Mouse (Mus musculus) urinary bladder, adult 18-20 months (tissue): ENCODE results near the gene Fez1.

Source experiments
- DNase-seq, 2 experiments: peaks; one replicate each; pipeline ENCODE4 v3.0.0; 2022; ENCODE audit warnings: low spot score in 2 of 2, mixed read lengths in 2 of 2

Gene Fez1

GRCm38 (mm10) chr9:36833914-36834313 is 12.2 kb downstream of the Fez1 start:
- no peak for DNase-seq

GRCm38 (mm10) chr9:36846346-36846745 is 24.7 kb downstream of the Fez1 start:
- no peak for DNase-seq

GRCm38 (mm10) chr9:36848661-36849060 is 27.0 kb downstream of the Fez1 start:
- no peak for DNase-seq

GRCm38 (mm10) chr9:36850091-36850490 is 28.4 kb downstream of the Fez1 start:
- DNase-seq: no peak

GRCm38 (mm10) chr9:36852175-36852574 is 30.5 kb downstream of the Fez1 start:
- no peak for DNase-seq

- no peak for DNase-seq
Measured at GRCm38 (mm10) chr9:36856351-36856750, 34.7 kb downstream of the Fez1 start.

GRCm38 (mm10) chr9:36857476-36858117 is 35.9 kb downstream of the Fez1 start:
- DNase-seq: no peak

- DNase-seq: no peak
Measured at GRCm38 (mm10) chr9:36858677-36859076, 37.0 kb downstream of the Fez1 start.

- DNase-seq: no peak
Measured at GRCm38 (mm10) chr9:36862576-36862975, 40.9 kb downstream of the Fez1 start.

- no peak for DNase-seq
Measured at GRCm38 (mm10) chr9:36863694-36864093, 42.0 kb downstream of the Fez1 start.

GRCm38 (mm10) chr9:36864862-36865813 is 43.5 kb downstream of the Fez1 start:
- DNase-seq: no peak

GRCm38 (mm10) chr9:36868662-36869061 is 47.0 kb downstream of the Fez1 start:
- DNase-seq: no peak

- no peak for DNase-seq
Measured at GRCm38 (mm10) chr9:36870263-36870662, 48.6 kb downstream of the Fez1 start.

- no peak for DNase-seq
Measured at GRCm38 (mm10) chr9:36873796-36874195, 52.1 kb downstream of the Fez1 start.

GRCm38 (mm10) chr9:36876313-36876712 is 54.6 kb downstream of the Fez1 start:
- no peak for DNase-seq

- no peak for DNase-seq
Measured at GRCm38 (mm10) chr9:36876787-36877186, 55.1 kb downstream of the Fez1 start.

GRCm38 (mm10) chr9:36881615-36882014 is 60.0 kb downstream of the Fez1 start:
- DNase-seq: no peak

GRCm38 (mm10) chr9:36882034-36882745 is 60.5 kb downstream of the Fez1 start:
- DNase-seq: no peak

GRCm38 (mm10) chr9:36883569-36883968 is 61.9 kb downstream of the Fez1 start:
- DNase-seq: no peak

GRCm38 (mm10) chr9:36885237-36885636 is 63.6 kb downstream of the Fez1 start:
- DNase-seq: no peak

GRCm38 (mm10) chr9:36890552-36890951 is 68.9 kb downstream of the Fez1 start:
- peak in 1 of 2 experiments; percentile 29 for DNase-seq

- no peak for DNase-seq
Measured at GRCm38 (mm10) chr9:36893413-36893990, 71.8 kb downstream of the Fez1 start.
